Mouse (Mus musculus): ENCODE measurements around the gene Slc50a1. TPM values are rescaled to one million over a fixed set of nuclear protein-coding genes. Genes with fewer than 3 reads are reported as not detected.

The Slc50a1 gene
- polyA plus RNA-seq, 1 experiment from 2014 or later, result 41.3 TPM

GRCm38 (mm10) chr3:89233562-89234110 lies 36.7 kb downstream of the Slc50a1 start:
- DNase-seq (ENCODE audit: low spot score), result no peak
- H3K4me1 ChIP-seq, result peaks cover 20% of the 10 kb centered on the region
- peaks cover 54% of the 10 kb centered on the region for H3K27me3 ChIP-seq (ENCODE audit: low read depth, poor library complexity, severe bottlenecking)
- no peak overlapping the region for H3K4me3 ChIP-seq
- H3K36me3 ChIP-seq, result peaks cover 29% of the 10 kb centered on the region
- no peak overlapping the region for H3K27ac ChIP-seq
- 84% methylated on average over 14 of the region's 14 CpGs for WGBS
- H3K9me3 ChIP-seq (replicated peaks), result no peaks in the 10 kb centered on the region

GRCm38 (mm10) chr3:89232614-89233013 lies 37.8 kb downstream of the Slc50a1 start:
- no peaks in the 10 kb centered on the region for H3K9me3 ChIP-seq (replicated peaks)
- H3K36me3 ChIP-seq, result peaks cover 19% of the 10 kb centered on the region
- H3K4me1 ChIP-seq, result peaks cover 24% of the 10 kb centered on the region
- peaks cover 57% of the 10 kb centered on the region for H3K27me3 ChIP-seq (ENCODE audit: low read depth, poor library complexity, severe bottlenecking)
- H3K27ac ChIP-seq, result no peak overlapping the region
- no peak overlapping the region for H3K4me3 ChIP-seq
- WGBS, result 65% methylated on average over 6 of the region's 6 CpGs
- DNase-seq (ENCODE audit: low spot score), result no peak

- H3K27me3 ChIP-seq (ENCODE audit: low read depth, poor library complexity, severe bottlenecking), result peaks cover 57% of the 10 kb centered on the region
- DNase-seq (ENCODE audit: low spot score), result no peak
- H3K4me3 ChIP-seq, result no peak overlapping the region
- H3K27ac ChIP-seq, result no peak overlapping the region
- H3K4me1 ChIP-seq, result peaks cover 31% of the 10 kb centered on the region
- H3K36me3 ChIP-seq, result peaks cover 16% of the 10 kb centered on the region
- WGBS, result 75% methylated on average over 16 of the region's 16 CpGs
- H3K9me3 ChIP-seq (replicated peaks), result no peaks in the 10 kb centered on the region
Measured at GRCm38 (mm10) chr3:89231772-89232275, 38.5 kb downstream of the Slc50a1 start.

- peaks cover 36% of the 10 kb centered on the region for H3K4me1 ChIP-seq
- peaks cover 58% of the 10 kb centered on the region for H3K27me3 ChIP-seq (ENCODE audit: low read depth, poor library complexity, severe bottlenecking)
- DNase-seq (ENCODE audit: low spot score), result no peak
- WGBS, result 76% methylated on average over 7 of the region's 7 CpGs
- H3K27ac ChIP-seq, result no peak overlapping the region
- peaks cover 11% of the 10 kb centered on the region for H3K36me3 ChIP-seq
- H3K9me3 ChIP-seq (replicated peaks), result no peaks in the 10 kb centered on the region
- H3K4me3 ChIP-seq, result no peak overlapping the region
Measured at GRCm38 (mm10) chr3:89231345-89231744, 39.0 kb downstream of the Slc50a1 start.

GRCm38 (mm10) chr3:89230561-89230960 lies 39.8 kb downstream of the Slc50a1 start:
- H3K9me3 ChIP-seq (replicated peaks), result no peaks in the 10 kb centered on the region
- H3K27ac ChIP-seq, result no peak overlapping the region
- DNase-seq (ENCODE audit: low spot score), result no peak
- H3K4me1 ChIP-seq, result peaks cover 41% of the 10 kb centered on the region
- no peak overlapping the region for H3K4me3 ChIP-seq
- peaks cover 7% of the 10 kb centered on the region for H3K36me3 ChIP-seq
- peaks cover 61% of the 10 kb centered on the region for H3K27me3 ChIP-seq (ENCODE audit: low read depth, poor library complexity, severe bottlenecking)
- WGBS, result 94% methylated on average over 2 of the region's 2 CpGs

- Histone ChIP-seq H3K36me3 (peaks cover 12% of the 10 kb centered on the region), H3K9me3 (replicated peaks) (no peaks in the 10 kb centered on the region), H3K4me1 (peaks cover 50% of the 10 kb centered on the region), H3K27ac (no peak overlapping the region), H3K27me3 (ENCODE audit: low read depth, poor library complexity, severe bottlenecking) (peaks cover 66% of the 10 kb centered on the region), H3K4me3 (no peak overlapping the region)
- no peak for DNase-seq (ENCODE audit: low spot score)
- 61% methylated on average over 4 of the region's 4 CpGs for WGBS
Measured at GRCm38 (mm10) chr3:89229276-89229675, 41.1 kb downstream of the Slc50a1 start.

GRCm38 (mm10) chr3:89228836-89229235 lies 41.5 kb downstream of the Slc50a1 start, which contains the start of gene Muc1:
Gene Muc1 (plus strand): TSS chr3:89229057.
- Histone ChIP-seq H3K4me3 (peak within 1 kb of the TSS; percentile 66), H3K36me3 (peaks cover 16% of the 10 kb centered on the region), H3K4me1 (peaks cover 50% of the 10 kb centered on the region), H3K27ac (peak within 1 kb of the TSS; percentile 87), H3K27me3 (ENCODE audit: low read depth, poor library complexity, severe bottlenecking) (peaks cover 66% of the 10 kb centered on the region), H3K9me3 (replicated peaks) (no peaks in the 10 kb centered on the region)
- 16% methylated on average over 10 of the region's 10 CpGs for WGBS
- no peak for DNase-seq (ENCODE audit: low spot score)

- H3K4me1 ChIP-seq, result peaks cover 50% of the 10 kb centered on the region
- peak; percentile 95 for DNase-seq (ENCODE audit: low spot score)
- peak overlapping the region; percentile 87 for H3K27ac ChIP-seq
- 0% methylated on average over 20 of the region's 20 CpGs for WGBS
- peaks cover 23% of the 10 kb centered on the region for H3K36me3 ChIP-seq
- H3K9me3 ChIP-seq (replicated peaks), result no peaks in the 10 kb centered on the region
- H3K4me3 ChIP-seq, result peak overlapping the region; percentile 66
- H3K27me3 ChIP-seq (ENCODE audit: low read depth, poor library complexity, severe bottlenecking), result peaks cover 66% of the 10 kb centered on the region
Measured at GRCm38 (mm10) chr3:89228180-89228549, 42.2 kb downstream of the Slc50a1 start.

GRCm38 (mm10) chr3:89227307-89228179 lies 42.8 kb downstream of the Slc50a1 start:
- Histone ChIP-seq H3K4me1 (peaks cover 50% of the 10 kb centered on the region), H3K27me3 (ENCODE audit: low read depth, poor library complexity, severe bottlenecking) (peaks cover 61% of the 10 kb centered on the region)
- WGBS, result 4% methylated on average over 41 of the region's 41 CpGs

GRCm38 (mm10) chr3:89226900-89227299 lies 43.5 kb downstream of the Slc50a1 start, which contains the start of gene Mtx1:
Gene Mtx1 (minus strand): TSS chr3:89227088.
- Histone ChIP-seq H3K27me3 (ENCODE audit: low read depth, poor library complexity, severe bottlenecking) (peaks cover 60% of the 10 kb centered on the region), H3K36me3 (peaks cover 30% of the 10 kb centered on the region), H3K4me3 (peak within 1 kb of the TSS; percentile 66), H3K27ac (peak within 1 kb of the TSS; percentile 87), H3K9me3 (replicated peaks) (no peaks in the 10 kb centered on the region), H3K4me1 (peaks cover 45% of the 10 kb centered on the region)
- DNase-seq (ENCODE audit: low spot score), result no peak
- WGBS, result under 1% methylated on average over 21 of the region's 21 CpGs

More at GRCm38 (mm10) chr3:89227307-89228179, 42.8 kb downstream of the Slc50a1 start:
- peak; percentile 93 for DNase-seq (ENCODE audit: low spot score)
- Histone ChIP-seq H3K36me3 (peaks cover 27% of the 10 kb centered on the region), H3K27ac (peak overlapping the region; percentile 87), H3K9me3 (replicated peaks) (no peaks in the 10 kb centered on the region), H3K4me3 (peak overlapping the region; percentile 66)

GRCm38 (mm10) chr3:89226361-89226760 lies 44.0 kb downstream of the Slc50a1 start:
- Histone ChIP-seq H3K36me3 (peaks cover 35% of the 10 kb centered on the region), H3K27me3 (ENCODE audit: low read depth, poor library complexity, severe bottlenecking) (peaks cover 54% of the 10 kb centered on the region), H3K4me1 (peaks cover 44% of the 10 kb centered on the region), H3K4me3 (peak overlapping the region; percentile 66), H3K27ac (peak overlapping the region; percentile 87), H3K9me3 (replicated peaks) (no peaks in the 10 kb centered on the region)
- WGBS, result 15% methylated on average over 11 of the region's 11 CpGs
- no peak for DNase-seq (ENCODE audit: low spot score)

GRCm38 (mm10) chr3:89225918-89226317 lies 44.5 kb downstream of the Slc50a1 start:
- Histone ChIP-seq H3K4me1 (peaks cover 48% of the 10 kb centered on the region), H3K27me3 (ENCODE audit: low read depth, poor library complexity, severe bottlenecking) (peaks cover 50% of the 10 kb centered on the region)
- 36% methylated on average over 4 of the region's 4 CpGs for WGBS

GRCm38 (mm10) chr3:89225321-89225815 lies 45.0 kb downstream of the Slc50a1 start:
- WGBS, result 54% methylated on average over 12 of the region's 12 CpGs
- Histone ChIP-seq H3K36me3 (peaks cover 40% of the 10 kb centered on the region), H3K9me3 (replicated peaks) (no peaks in the 10 kb centered on the region)

More at GRCm38 (mm10) chr3:89225918-89226317, 44.5 kb downstream of the Slc50a1 start:
- no peak for DNase-seq (ENCODE audit: low spot score)
- peaks cover 40% of the 10 kb centered on the region for H3K36me3 ChIP-seq
- no peaks in the 10 kb centered on the region for H3K9me3 ChIP-seq (replicated peaks)
- H3K27ac ChIP-seq, result peak overlapping the region; percentile 87
- peak overlapping the region; percentile 66 for H3K4me3 ChIP-seq

More at GRCm38 (mm10) chr3:89225321-89225815, 45.0 kb downstream of the Slc50a1 start:
- H3K27ac ChIP-seq, result peak overlapping the region; percentile 87; the same call in 1 of the 2 replicates
- DNase-seq (ENCODE audit: low spot score), result no peak
- H3K4me3 ChIP-seq, result peak overlapping the region; percentile 66
- H3K27me3 ChIP-seq (ENCODE audit: low read depth, poor library complexity, severe bottlenecking), result peaks cover 45% of the 10 kb centered on the region
- peaks cover 50% of the 10 kb centered on the region for H3K4me1 ChIP-seq
